ENCODE assay signal across 12 mouse cellular contexts in genomic region chr3:107114941-107115340, GRCm38 (mm10). TPM values are rescaled to one million over a fixed set of nuclear protein-coding genes. Genes with fewer than 3 reads are reported as not detected.
"Had no signal": no experiment of that assay in that cellular context is flagged by ENCODE, and none has a peak within 500 bp of the region (broad histone marks: within the 10 kb centered on the region; RNA-seq: fewer than 3 reads in every experiment).

No protein-coding gene starts in this region.

- H3K4me1 ChIP-seq: limb, embryonic 13.5 days had no signal

- H3K4me2 ChIP-seq: kidney, embryonic 15.5 days; limb, embryonic 13.5 days had no signal

- H3K4me3 ChIP-seq: kidney, embryonic 15.5 days; limb, embryonic 13.5 days; myocyte had no signal

- H3K27ac ChIP-seq: kidney, embryonic 15.5 days; limb, embryonic 13.5 days; liver, embryonic 14.5 days had no signal

- H3K9ac ChIP-seq: kidney, embryonic 15.5 days; limb, embryonic 13.5 days; liver, embryonic 14.5 days had no signal

- H3K36me3 ChIP-seq: kidney, embryonic 15.5 days; limb, embryonic 13.5 days had no signal

- H3K27me3 ChIP-seq: kidney, embryonic 15.5 days; limb, embryonic 13.5 days had no signal

- H3K9me3 ChIP-seq: kidney, embryonic 15.5 days; limb, embryonic 13.5 days had no signal

- DNase-seq: kidney, postnatal 14 days; layer of hippocampus, postnatal 36 days; lung, adult 18-20 months; right cerebral cortex, postnatal 4 days; spleen, adult 18-20 months; thymus, adult 18-20 months; thymus, postnatal 14 days had no signal

RNA-seq across cellular contexts. Expression of gene Kcna2, which starts 14.0 kb away (rescaled TPM):
- total RNA-seq: megakaryocyte-erythroid progenitor cell, adult 5-6 weeks had no signal
- polyA plus RNA-seq: myocyte had no signal
